In the genomic region with DNA sequence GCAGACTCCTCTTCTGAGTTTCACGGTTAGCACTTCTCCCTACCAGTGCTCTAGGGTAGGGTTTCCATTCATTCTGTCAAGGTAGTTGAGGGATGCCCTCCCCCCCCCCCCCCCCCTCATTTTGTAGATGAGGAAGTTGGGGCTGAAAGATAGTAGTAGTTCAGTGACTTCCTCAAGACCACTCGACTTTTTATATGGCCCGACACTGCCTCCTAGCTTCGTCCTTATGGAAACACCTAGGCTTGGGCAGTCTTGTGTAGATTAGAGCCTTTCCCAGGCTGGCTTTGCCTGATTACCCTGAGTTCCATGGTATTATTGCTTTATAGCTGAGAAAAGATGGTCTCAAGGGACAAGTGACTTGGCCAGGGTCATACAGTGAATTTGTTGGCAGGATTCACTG, we compare ENCODE assay signal across 15 mouse cellular contexts. TPM values are rescaled to one million over a fixed set of nuclear protein-coding genes. Genes with fewer than 3 reads are reported as not detected.
DNase-seq lines count a peak whose midpoint lies in the region; ATAC-seq and TF ChIP-seq lines count a peak whose summit lies in the region.
"Had no signal": no experiment of that assay in that cellular context is flagged by ENCODE, and none has a peak within 500 bp of the region (broad histone marks: within the 10 kb centered on the region; RNA-seq: fewer than 3 reads in every experiment).

No protein-coding gene starts in this region.

- H3K27me3 ChIP-seq in cerebellum, adult 2 months (ENCODE audit: control insufficient read depth, insufficient read depth, low read length): no peaks in the 10 kb centered on the region
- H3K27me3 ChIP-seq: embryonic facial prominence, embryonic 13.5 days; midbrain, embryonic 15.5 days had no signal

- H3K4me3 ChIP-seq in layer of hippocampus, adult 2 months: no peak overlapping the region
- no peak overlapping the region for H3K4me3 ChIP-seq in bone marrow, adult 2 months (replicated peaks; ENCODE audit: control insufficient read depth, low read depth, low read length)
- no peak overlapping the region for H3K4me3 ChIP-seq in cerebellum, adult 2 months (replicated peaks; ENCODE audit: insufficient read depth, low read depth, low read length)
- H3K4me3 ChIP-seq: embryonic facial prominence, embryonic 13.5 days; midbrain, embryonic 15.5 days had no signal

- no peak for TF ChIP-seq POLR2A in bone marrow, adult 2 months (IDR thresholded peaks at IDR 0.05; ENCODE audit: borderline replicate concordance, control insufficient read depth, low read depth, low read length)
- TF ChIP-seq POLR2A in cerebellum, adult 2 months (IDR thresholded peaks at IDR 0.05; ENCODE audit: borderline replicate concordance, insufficient read depth, low read length): no peak

- H3K27ac ChIP-seq in layer of hippocampus, adult 2 months: no peak overlapping the region
- no peak overlapping the region for H3K27ac ChIP-seq in bone marrow, adult 2 months (ENCODE audit: control insufficient read depth, insufficient read depth, low read depth, low read length, poor library complexity)
- H3K27ac ChIP-seq in cerebellum, adult 2 months (ENCODE audit: insufficient read depth, low read length): no peak overlapping the region
- H3K27ac ChIP-seq: embryonic facial prominence, embryonic 13.5 days; midbrain, embryonic 15.5 days had no signal

- TF ChIP-seq CTCF in layer of hippocampus, adult 2 months (conservative IDR thresholded peaks at IDR 0.05): peak; percentile 28; the same call in 1 of the 2 replicates
- peak; percentile 22; the same call in 1 of the 2 replicates for TF ChIP-seq CTCF in bone marrow, adult 2 months (IDR thresholded peaks at IDR 0.05; ENCODE audit: control insufficient read depth, insufficient read depth, low read length)
- TF ChIP-seq CTCF in cerebellum, adult 2 months (IDR thresholded peaks at IDR 0.05; ENCODE audit: borderline replicate concordance, insufficient read depth, low read depth, low read length): no peak

- 14% methylated on average over 4 of the region's 4 CpGs for WGBS in bone marrow, adult 2 months
- 74% methylated on average over 4 of the region's 4 CpGs for WGBS in cerebellum, adult 2 months

- ATAC-seq in megakaryocyte-erythroid progenitor cell, adult 5-6 weeks (replicated peaks; ENCODE audit: low FRiP score, low TSS enrichment, poor library complexity, severe bottlenecking): peak; percentile 23; the same call in 1 of the 2 replicates
- ATAC-seq: forebrain, embryonic 14.5 days; midbrain, embryonic 15.5 days had no signal

- DNase-seq in layer of hippocampus, adult 2 months (ENCODE audit: low spot score in 2 of 2): no peak
- DNase-seq in layer of hippocampus, adult 18-20 months (ENCODE audit: low spot score in 2 of 2): no peak
- DNase-seq in CD4-positive helper T cell, adult 2 months (ENCODE audit: low read depth, low spot score): peak; percentile 28
- DNase-seq in right cerebral cortex, adult 18-20 months: no peak
- no peak for DNase-seq in cerebellum, adult 2 months
- DNase-seq: cerebellum, adult 11 months; gastrocnemius, postnatal 25 days; heart, postnatal 14 days; kidney, postnatal 10 days; lung, adult 18-20 months had no signal

- peaks cover 9% of the 10 kb centered on the region for H3K4me1 ChIP-seq in bone marrow, adult 2 months (ENCODE audit: control insufficient read depth, insufficient read depth, low read length)
- peaks cover 63% of the 10 kb centered on the region for H3K4me1 ChIP-seq in cerebellum, adult 2 months (ENCODE audit: control insufficient read depth, insufficient read depth, low read length)

RNA-seq across cellular contexts. Expression of gene Ssbp3, which starts 41.0 kb away (rescaled TPM):
- total RNA-seq in layer of hippocampus, adult 2 months (2021): 100 to 1,000 TPM; 157 TPM
- 100 to 1,000 TPM; 158 to 189 TPM for total RNA-seq in layer of hippocampus, adult 18-20 months (2021)
- 84.3 and 112 TPM in 2 replicates for polyA plus RNA-seq in bone marrow, adult 2 months (2011; ENCODE audit: insufficient read depth, insufficient read length, low replicate concordance, missing spikeins)
- total RNA-seq in megakaryocyte-erythroid progenitor cell, adult 5-6 weeks (2014; fragmentation: Nextera tagmentation): 104 and 138 TPM in 2 replicates
- 50.5 and 63.4 TPM in 2 replicates for total RNA-seq in megakaryocyte-erythroid progenitor cell, adult 5-6 weeks (2017)
- polyA plus RNA-seq in cerebellum, adult 2 months (2012; rRNA removed): 126 and 134 TPM in 2 replicates
